Mouse (Mus musculus): ENCODE results near the gene 9430097D07Rik.

9430097D07Rik gene

DNA sequence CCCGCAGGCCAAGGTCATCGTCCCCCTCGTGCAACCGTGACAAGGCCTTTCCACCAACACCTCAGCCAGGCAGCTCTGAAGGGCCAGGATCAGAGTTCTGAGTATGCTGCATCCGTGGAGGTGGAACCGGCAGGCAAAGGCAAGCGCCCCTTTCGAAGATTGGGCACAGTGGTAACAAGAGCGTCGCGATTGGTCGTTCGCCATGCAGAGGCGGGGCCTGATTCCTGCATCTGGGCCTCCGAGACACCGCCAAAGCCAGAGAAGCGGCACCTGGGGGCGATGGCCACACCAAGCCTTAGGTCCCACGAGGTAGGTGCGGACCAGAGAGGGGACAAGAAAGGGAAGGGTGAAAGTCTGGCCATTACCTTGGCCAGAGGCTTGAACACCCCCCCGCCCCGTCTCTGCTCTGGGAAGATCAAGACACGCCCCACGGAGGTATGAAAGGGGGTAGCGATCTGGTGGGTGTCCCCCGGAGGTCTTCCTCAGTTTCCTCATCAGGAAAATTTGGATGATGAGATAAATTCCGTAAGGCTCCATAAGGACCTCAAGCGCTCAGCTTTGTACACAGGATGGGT lies at the start of gene 9430097D07Rik:
9430097D07Rik (minus strand) TSS at position 99 of the 575 bp plus-strand sequence.
- in situ Hi-C loops (cut with MboI, MseI) = loop anchor here in 1 of 2 experiments (5.0 kb wide), 1 partner anchor 37 kb away; no protein-coding TSS in a partner anchor

DNA sequence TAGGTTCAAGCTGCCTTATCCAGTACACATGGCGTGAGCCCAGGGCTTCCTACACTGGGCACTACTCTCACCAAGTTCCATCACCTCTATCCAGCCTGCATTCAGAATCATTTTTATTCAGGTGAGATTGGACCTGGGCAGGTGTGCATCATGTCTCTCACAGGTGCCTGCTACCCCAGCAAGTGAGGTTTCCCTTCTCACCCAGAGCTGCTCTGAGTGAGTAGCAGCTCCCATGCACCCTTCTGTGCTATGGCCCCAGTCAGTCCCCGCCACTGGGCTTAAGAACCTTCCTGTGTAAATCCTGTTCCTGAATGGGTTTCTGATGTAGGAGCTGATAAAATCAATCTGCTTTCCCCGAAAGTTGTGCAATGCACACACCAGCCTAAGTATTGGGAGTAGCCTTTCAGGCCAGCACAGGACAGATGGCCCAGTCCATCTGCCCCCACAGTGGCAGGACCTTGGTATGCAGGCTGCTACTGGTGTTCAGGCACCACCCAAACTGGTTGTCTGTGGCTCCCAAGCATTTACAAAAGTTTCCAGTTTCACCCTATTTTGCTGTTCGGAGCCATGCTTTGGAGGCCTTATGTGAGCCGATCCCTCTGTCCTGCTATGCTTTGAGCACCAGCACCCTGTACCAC lies 48.7 kb upstream of the 9430097D07Rik start:
- in situ Hi-C loops (cut with MboI, MseI) = no loop called here

DNA sequence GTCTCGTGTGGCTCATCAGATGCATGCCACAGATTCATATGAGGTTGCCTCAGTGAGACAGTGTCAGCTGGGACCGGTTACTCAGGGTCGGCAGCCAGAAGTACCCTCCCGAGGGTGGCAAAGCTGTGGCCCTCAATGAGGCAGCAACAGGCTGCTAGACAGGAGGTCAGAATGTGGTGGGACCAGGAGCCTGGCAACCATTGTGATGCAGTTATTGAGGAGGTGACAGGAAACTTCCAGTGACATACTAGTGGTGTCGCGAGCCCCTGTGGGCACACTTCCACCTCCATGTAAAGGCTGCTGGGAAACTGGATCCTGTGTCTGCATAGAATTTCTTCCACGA lies 46.0 kb upstream of the 9430097D07Rik start, which contains the start of gene Ak1:
Ak1 (plus strand) TSS at position 242 of the 343 bp plus-strand sequence.
- in situ Hi-C loops (cut with MboI, MseI) = no loop called here

- in situ Hi-C loops (cut with MboI, MseI) = no loop called here
Measured at GRCm38 (mm10) chr2:32620682-32621516, 45.4 kb upstream of the 9430097D07Rik start.

DNA sequence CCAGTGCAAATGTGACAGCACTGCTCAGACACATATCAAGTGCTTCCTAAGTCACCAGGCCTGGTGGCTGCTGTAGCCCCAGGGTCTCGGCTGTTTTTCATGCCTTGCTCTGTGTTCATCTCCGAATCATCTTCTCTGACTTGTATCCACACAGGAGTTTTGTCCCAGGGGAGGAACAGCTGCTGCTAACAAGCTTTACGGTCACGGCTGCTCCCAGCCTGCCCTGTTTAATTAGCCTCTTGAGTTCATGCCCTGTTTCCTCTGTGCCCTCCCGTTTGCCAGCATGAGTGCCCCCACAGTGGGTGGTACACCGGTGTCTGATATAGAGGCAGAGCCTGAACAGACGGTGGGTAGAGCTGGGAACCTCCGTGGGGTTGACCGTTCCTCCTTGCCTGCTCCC lies 42.6 kb upstream of the 9430097D07Rik start:
- in situ Hi-C loops (cut with MboI, MseI) = no loop called here

DNA sequence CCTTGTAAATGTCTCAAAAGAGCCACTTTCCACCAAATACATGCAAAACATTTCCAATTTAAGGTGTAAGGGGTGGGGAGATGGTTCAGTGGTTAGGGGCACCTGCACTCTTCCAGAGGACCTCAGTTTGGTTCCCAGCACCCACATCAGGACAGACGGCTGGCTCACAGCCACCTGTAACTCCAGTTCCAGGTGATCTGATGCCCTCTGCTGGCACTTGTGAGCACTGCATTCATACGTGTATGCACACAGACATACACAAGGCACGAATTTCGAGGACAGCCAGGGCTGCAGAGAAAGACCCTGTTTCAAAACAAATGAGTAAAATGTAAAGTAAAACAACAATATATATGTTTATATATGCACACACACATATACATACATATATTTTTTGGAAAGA lies 42.1 kb upstream of the 9430097D07Rik start:
- in situ Hi-C loops (cut with MboI, MseI) = no loop called here

DNA sequence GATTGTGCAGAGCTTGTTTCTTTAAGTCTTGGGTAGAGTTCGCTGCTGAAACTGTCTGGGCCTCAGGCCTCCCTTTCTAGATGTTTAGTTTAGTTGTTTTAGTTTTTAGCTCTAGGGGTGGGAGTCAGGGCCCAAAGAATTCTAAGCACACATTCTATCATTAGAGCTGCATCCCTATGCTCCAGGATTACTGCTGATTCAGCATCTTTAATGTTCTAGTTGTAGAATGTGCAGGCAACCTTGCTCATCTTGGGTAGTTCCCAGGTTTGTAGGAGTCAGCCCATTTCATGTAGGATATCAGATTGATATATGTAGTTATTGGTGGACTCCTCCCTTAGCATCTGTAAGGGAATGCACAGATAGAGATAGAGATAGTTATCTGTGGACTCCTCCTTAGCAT lies 41.6 kb upstream of the 9430097D07Rik start:
- in situ Hi-C loops (cut with MboI, MseI) = no loop called here

DNA sequence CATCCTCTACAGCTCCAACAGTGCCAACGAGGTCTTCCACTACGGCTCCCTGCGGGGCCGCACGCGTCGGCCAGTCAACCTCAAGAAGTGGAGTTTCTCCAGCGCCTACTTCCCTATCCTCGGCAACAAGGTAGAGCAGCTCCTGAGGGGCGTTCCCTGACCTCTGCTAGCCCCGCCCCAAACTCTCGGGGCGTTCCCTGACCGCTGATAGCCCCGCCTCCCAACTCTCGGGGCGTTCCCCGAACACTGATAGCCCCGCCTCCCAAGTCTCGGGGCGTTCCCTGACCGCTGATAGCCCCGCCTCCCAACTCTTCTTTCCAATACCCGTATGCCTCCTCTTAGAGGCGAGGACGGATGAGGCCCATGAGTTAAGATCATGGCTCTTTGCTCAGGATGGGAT lies 36.8 kb upstream of the 9430097D07Rik start:
- in situ Hi-C loops (cut with MboI, MseI) = loop anchor here in 1 of 2 experiments (5.0 kb wide), 1 partner anchor 35 kb away; the partner anchor contains the start of gene 9430097D07Rik

- in situ Hi-C loops (cut with MboI, MseI) = loop anchor here in 1 of 2 experiments (5.0 kb wide), 1 partner anchor 33 kb away; the partner anchor contains the start of gene 9430097D07Rik
Measured at GRCm38 (mm10) chr2:32610610-32611229, 35.2 kb upstream of the 9430097D07Rik start.

GRCm38 (mm10) chr2:32608778-32609435 lies 33.4 kb upstream of the 9430097D07Rik start:
- in situ Hi-C loops (cut with MboI, MseI) = loop anchor here in 1 of 2 experiments (10.0 kb wide), 1 partner anchor 1144 kb away; no protein-coding TSS in a partner anchor

GRCm38 (mm10) chr2:32608141-32608777 lies 32.8 kb upstream of the 9430097D07Rik start:
- in situ Hi-C loops (cut with MboI, MseI) = loop anchor here in 1 of 2 experiments (10.0 kb wide), 1 partner anchor 1143 kb away; no protein-coding TSS in a partner anchor

DNA sequence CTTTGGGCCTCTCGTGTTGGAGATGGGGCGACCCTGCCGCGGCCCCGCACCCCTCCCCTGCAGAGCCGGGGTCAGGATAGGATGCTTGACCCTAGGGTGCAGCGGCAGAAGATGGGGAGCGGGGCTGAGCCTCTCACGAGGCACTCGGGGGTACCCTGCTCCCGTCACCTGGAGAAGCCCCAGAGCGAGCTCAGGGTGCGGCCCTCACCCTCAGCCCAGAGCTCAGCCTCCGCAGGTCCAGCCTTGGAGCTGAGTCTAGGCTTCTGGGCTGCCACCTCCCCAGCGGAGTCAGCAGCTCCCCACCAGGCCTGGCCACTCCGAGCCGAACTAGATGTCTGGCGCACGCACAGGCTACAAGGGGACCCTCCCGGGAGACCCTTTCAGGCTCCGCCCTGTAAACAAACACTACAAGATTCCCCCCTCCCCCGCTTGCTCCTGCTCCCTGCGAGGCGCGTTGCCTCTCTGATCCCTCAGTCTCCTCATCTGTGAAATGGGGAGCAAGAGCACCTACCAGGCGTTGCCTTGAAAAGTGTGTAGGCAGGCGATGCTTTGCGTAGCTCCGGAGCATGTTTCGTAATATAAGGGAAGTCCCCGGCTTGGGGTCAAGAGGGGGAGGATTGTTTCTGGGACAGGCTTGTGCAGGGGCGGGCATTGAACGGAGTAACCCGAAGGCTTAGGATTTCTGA lies 31.9 kb upstream of the 9430097D07Rik start:
- in situ Hi-C loops (cut with MboI, MseI) = loop anchor here in 1 of 2 experiments (10.0 kb wide), 1 partner anchor 1143 kb away; no protein-coding TSS in a partner anchor

GRCm38 (mm10) chr2:32606161-32607142 lies 31.0 kb upstream of the 9430097D07Rik start:
- in situ Hi-C loops (cut with MboI, MseI) = loop anchor here in 1 of 2 experiments (10.0 kb wide), 1 partner anchor 1142 kb away; no protein-coding TSS in a partner anchor

- in situ Hi-C loops (cut with MboI, MseI) = loop anchor here in 1 of 2 experiments (10.0 kb wide), 1 partner anchor 1140 kb away; no protein-coding TSS in a partner anchor
Measured at GRCm38 (mm10) chr2:32604631-32605030, 29.1 kb upstream of the 9430097D07Rik start.

- in situ Hi-C loops (cut with MboI, MseI) = loop anchor here in 1 of 2 experiments (10.0 kb wide), 1 partner anchor 1138 kb away; no protein-coding TSS in a partner anchor
Measured at GRCm38 (mm10) chr2:32602600-32603054, 27.1 kb upstream of the 9430097D07Rik start.

GRCm38 (mm10) chr2:32601417-32602065 lies 26.1 kb upstream of the 9430097D07Rik start:
- in situ Hi-C loops (cut with MboI, MseI) = loop anchor here in 1 of 2 experiments (10.0 kb wide), 1 partner anchor 1137 kb away; no protein-coding TSS in a partner anchor

GRCm38 (mm10) chr2:32599409-32599808 lies 23.9 kb upstream of the 9430097D07Rik start, which contains the start of gene St6galnac6:
Gene St6galnac6, plus strand, starts transcription at chr2:32599709.
- in situ Hi-C loops (cut with MboI, MseI) = no loop called here
